Mouse (Mus musculus) MEL (cell line): ENCODE data around the gene Schip1. TPM values are rescaled to one million over a fixed set of nuclear protein-coding genes. Genes with fewer than 3 reads are reported as not detected.

ENCODE experiments used
- DNase-seq: peaks from one replicate; pipeline ENCODE4 v3.0.0; 2011; ENCODE audit warnings: low read depth, low spot score
- H3K27ac ChIP-seq: 2 replicates; pipeline ENCODE4 v1.5.1; 2012; ENCODE audit warnings: low read depth, mild to moderate bottlenecking, control low read depth, low read length, moderate library complexity; ENCODE audit not compliant: control insufficient read depth
- H3K27me3 ChIP-seq, 2 experiments: fragments of 150-350 bp in 1 of 2; sonication (generic) in 1 of 2; 2 replicates each; pipeline ENCODE4 v1.6.1; 2012; ENCODE audit warnings: low read length in 2 of 2, mild to moderate bottlenecking in 2 of 2, improper control_type of control experiment in 1 of 2, moderate library complexity in 1 of 2; ENCODE audit not compliant: insufficient read depth in 2 of 2, control insufficient read depth in 1 of 2
- H3K36me3 ChIP-seq, 2 experiments: 2 replicates each; pipeline ENCODE4 v1.6.1; 2012 to 2014; ENCODE audit warnings: low read length in 2 of 2, improper control_type of control experiment in 1 of 2, inconsistent platforms in 1 of 2, mild to moderate bottlenecking in 1 of 2; ENCODE audit not compliant: insufficient read depth in 2 of 2, control insufficient read depth in 1 of 2
- H3K4me1 ChIP-seq, 2 experiments: fragments of 150-350 bp in 1 of 2; sonication (generic) in 1 of 2; 2 replicates each; pipeline ENCODE4 v1.6.1; 2012; ENCODE audit warnings: low read length in 2 of 2, improper control_type of control experiment in 1 of 2, mild to moderate bottlenecking in 1 of 2; ENCODE audit not compliant: insufficient read depth in 2 of 2, control insufficient read depth in 1 of 2
- H3K4me3 ChIP-seq, 2 experiments: fragments of 150-350 bp in 1 of 2; sonication (generic) in 1 of 2; 2 replicates each; pipeline ENCODE4 v1.5.1; 2012; ENCODE audit warnings: low read depth in 2 of 2, low read length in 2 of 2, mild to moderate bottlenecking in 2 of 2, moderate library complexity in 2 of 2, control low read depth in 1 of 2, improper control_type of control experiment in 1 of 2; ENCODE audit not compliant: control insufficient read depth in 1 of 2, insufficient read depth in 1 of 2
- H3K79me2 ChIP-seq: 2 replicates; pipeline ENCODE4 v1.6.1; 2012; ENCODE audit warnings: mild to moderate bottlenecking, low read length, moderate library complexity; ENCODE audit not compliant: control insufficient read depth, poor library complexity, insufficient read depth
- H3K9ac ChIP-seq: 2 replicates; pipeline ENCODE4 v1.6.1; 2012; ENCODE audit warnings: low read depth, mild to moderate bottlenecking, control low read depth, low read length, moderate library complexity; ENCODE audit not compliant: control insufficient read depth, poor library complexity, severe bottlenecking
- H3K9me3 ChIP-seq: fragments of 150-350 bp; sonication (generic); replicated peaks from 2 replicates; pipeline ENCODE4 v1.6.1; 2012; ENCODE audit warnings: mild to moderate bottlenecking, low read length, improper control_type of control experiment, moderate library complexity; ENCODE audit not compliant: insufficient read depth
- CHD1 ChIP-seq: IDR thresholded peaks from 2 replicates; pipeline ENCODE4 v1.6.1; 2012; ENCODE audit warnings: low read depth, mild to moderate bottlenecking, inconsistent platforms, low read length, improper control_type of control experiment
- CHD2 ChIP-seq: IDR thresholded peaks from 2 replicates; pipeline ENCODE4 v1.6.1; 2011; ENCODE audit warnings: low read length, improper control_type of control experiment
- E2F4 ChIP-seq: IDR thresholded peaks from 2 replicates; pipeline ENCODE4 v1.6.1; 2011; ENCODE audit warnings: low read depth, low read length, improper control_type of control experiment, borderline replicate concordance
- ELF1 ChIP-seq: IDR thresholded peaks from 2 replicates; pipeline ENCODE4 v1.6.1; 2014; ENCODE audit warnings: low read depth, mild to moderate bottlenecking, inconsistent platforms, low read length, improper control_type of control experiment, moderate library complexity
- EP300 ChIP-seq, 2 experiments: IDR thresholded peaks; 2 replicates each; pipeline ENCODE4 v1.6.1; 2011; ENCODE audit warnings: improper control_type of control experiment in 2 of 2, low read length in 2 of 2, low read depth in 1 of 2, mild to moderate bottlenecking in 1 of 2
- GATA1 ChIP-seq: IDR thresholded peaks from 2 replicates; pipeline ENCODE4 v1.6.1; 2011; ENCODE audit warnings: low read depth, low read length, improper control_type of control experiment
- MAFK ChIP-seq: IDR thresholded peaks from 2 replicates; pipeline ENCODE4 v1.6.1; 2011; ENCODE audit warnings: low read depth, mild to moderate bottlenecking, low read length, improper control_type of control experiment, borderline replicate concordance
- MAZ ChIP-seq: IDR thresholded peaks from 2 replicates; pipeline ENCODE4 v1.6.1; 2012; ENCODE audit warnings: low read depth, mild to moderate bottlenecking, inconsistent platforms, low read length, improper control_type of control experiment
- MXI1 ChIP-seq: IDR thresholded peaks from 2 replicates; pipeline ENCODE4 v1.6.1; 2011; ENCODE audit warnings: mild to moderate bottlenecking, low read depth, low read length, improper control_type of control experiment
- MYB ChIP-seq: IDR thresholded peaks from 2 replicates; pipeline ENCODE4 v1.6.1; 2011; ENCODE audit warnings: mild to moderate bottlenecking, low read depth, low read length, improper control_type of control experiment
- MYC ChIP-seq: IDR thresholded peaks from 2 replicates; pipeline ENCODE4 v1.6.1; 2011; ENCODE audit warnings: low read depth, mild to moderate bottlenecking, low read length, improper control_type of control experiment, moderate library complexity
- NRF1 ChIP-seq: IDR thresholded peaks from 2 replicates; pipeline ENCODE4 v1.6.1; 2014; ENCODE audit warnings: low read depth, mild to moderate bottlenecking, inconsistent platforms, low read length, improper control_type of control experiment, moderate library complexity; ENCODE audit not compliant: poor library complexity, insufficient read depth, severe bottlenecking
- POLR2AphosphoS2 ChIP-seq: IDR thresholded peaks from 2 replicates; pipeline ENCODE4 v1.6.1; 2011; ENCODE audit warnings: low read length, improper control_type of control experiment
- RCOR1 ChIP-seq: IDR thresholded peaks from 2 replicates; pipeline ENCODE4 v1.6.1; 2012; ENCODE audit warnings: low read depth, mild to moderate bottlenecking, inconsistent platforms, low read length, improper control_type of control experiment
- SMC3 ChIP-seq: IDR thresholded peaks from 2 replicates; pipeline ENCODE4 v1.6.1; 2011; ENCODE audit warnings: low read depth, low read length, improper control_type of control experiment
- UBTF ChIP-seq: IDR thresholded peaks from 2 replicates; pipeline ENCODE4 v1.6.1; 2012; ENCODE audit warnings: low read depth, mild to moderate bottlenecking, inconsistent platforms, low read length, improper control_type of control experiment, moderate library complexity, borderline replicate concordance; ENCODE audit not compliant: insufficient read depth
- USF1 ChIP-seq: IDR thresholded peaks from 2 replicates; pipeline ENCODE4 v1.6.1; 2014; ENCODE audit warnings: low read depth, mild to moderate bottlenecking, inconsistent platforms, low read length, improper control_type of control experiment, moderate library complexity
- USF2 ChIP-seq, 2 experiments: IDR thresholded peaks; 2 replicates each; pipeline ENCODE4 v1.6.1; 2011 to 2012; ENCODE audit warnings: improper control_type of control experiment in 2 of 2, low read length in 2 of 2, borderline replicate concordance in 1 of 2, inconsistent platforms in 1 of 2, low read depth in 1 of 2, mild to moderate bottlenecking in 1 of 2; ENCODE audit not compliant: insufficient read depth in 1 of 2
- ZC3H11A ChIP-seq: IDR thresholded peaks from 2 replicates; pipeline ENCODE4 v1.6.1; 2012; ENCODE audit warnings: low read depth, mild to moderate bottlenecking, inconsistent platforms, low read length, improper control_type of control experiment
- ZKSCAN1 ChIP-seq: IDR thresholded peaks from 2 replicates; pipeline ENCODE4 v1.6.1; 2012; ENCODE audit warnings: low read depth, mild to moderate bottlenecking, inconsistent platforms, low read length, improper control_type of control experiment, moderate library complexity
- ZMIZ1 ChIP-seq: IDR thresholded peaks from 2 replicates; pipeline ENCODE4 v1.6.1; 2012; ENCODE audit warnings: low read depth, mild to moderate bottlenecking, inconsistent platforms, low read length, improper control_type of control experiment, moderate library complexity
- polyA plus RNA-seq, 2 experiments: library from polyadenylated mRNA; stranded (reverse) in 1 of 2; unstranded in 1 of 2; fragments of >175 nt in 1 of 2; fragments of >200 nt in 1 of 2; gene quantifications; 2 replicates each; pipeline versions ENCODE4 v1.2.1 to v1.2.4; 2012; ENCODE audit warnings: low replicate concordance in 2 of 2, low read depth in 1 of 2; ENCODE audit not compliant: insufficient read length in 2 of 2, insufficient read depth in 1 of 2, missing spikeins in 1 of 2
- total RNA-seq: library from RNA; depleted of rRNA; stranded (reverse); fragments of 300-350 nt; gene quantifications from 2 replicates; pipeline ENCODE4 v1.2.3, GENCODE M21; 2012

The Schip1 gene
- total and polyA plus RNA-seq, 3 experiments: 10.1 to 12.4 TPM; not detected in 1

GRCm38 (mm10) chr3:68589220-68589840 is 524.7 kb downstream of the Schip1 start:
- H3K27me3 ChIP-seq: no peaks in the 10 kb centered on the region
- H3K4me3 ChIP-seq: no peak overlapping the region
- no peaks in the 10 kb centered on the region for H3K9me3 ChIP-seq
- H3K4me1 ChIP-seq: no peaks in the 10 kb centered on the region
- DNase-seq: no peak
- H3K36me3 ChIP-seq: no peaks in the 10 kb centered on the region
- no peak overlapping the region for H3K9ac ChIP-seq
- no peak for TF ChIP-seq ZMIZ1
- no peak for TF ChIP-seq MAZ
- TF ChIP-seq NRF1: no peak
- no peak for TF ChIP-seq CHD1
- TF ChIP-seq MXI1: no peak
- TF ChIP-seq GATA1: no peak
- no peak for TF ChIP-seq MYC
- TF ChIP-seq ELF1: no peak
- TF ChIP-seq USF1: no peak
- no peak for TF ChIP-seq SMC3
- no peak for TF ChIP-seq RCOR1
- TF ChIP-seq UBTF: no peak
- TF ChIP-seq, all 39 proteins: peak for 0
- Histone ChIP-seq H3K79me2 (no peaks in the 10 kb centered on the region), H3K27ac (no peak overlapping the region)

GRCm38 (mm10) chr3:68590436-68590835 is 525.8 kb downstream of the Schip1 start:
- Histone ChIP-seq H3K27me3 (no peaks in the 10 kb centered on the region), H3K4me1 (no peaks in the 10 kb centered on the region), H3K27ac (no peak overlapping the region), H3K36me3 (no peaks in the 10 kb centered on the region), H3K9me3 (no peaks in the 10 kb centered on the region)
- TF ChIP-seq E2F4 (no peak), EP300 (IDR thresholded peaks at IDR 0.05; ENCODE audit: low read depth in 1 of 2, low read length in 2 of 2) (no peak), MAZ (no peak), CHD2 (no peak), ELF1 (no peak), ZC3H11A (no peak), ZKSCAN1 (no peak), USF1 (no peak), MAFK (no peak), MYB (no peak), POLR2AphosphoS2 (no peak), USF2 (IDR thresholded peaks at IDR 0.05; ENCODE audit: borderline replicate concordance in 1 of 2, insufficient read depth in 1 of 2, low read depth in 1 of 2, low read length in 2 of 2) (no peak), NRF1 (no peak)
- TF ChIP-seq, all 39 proteins: peak for 0
- no peak overlapping the region for H3K9ac ChIP-seq
- no peak overlapping the region for H3K4me3 ChIP-seq
- H3K79me2 ChIP-seq: no peaks in the 10 kb centered on the region
- no peak for DNase-seq
